Mouse (Mus musculus): Measurements from ENCODE around the gene Serpina1e. TPM values are rescaled to one million over a fixed set of nuclear protein-coding genes. Genes with fewer than 3 reads are reported as not detected.
"Not testable (repeated sequence)": the region's sequence is repeated elsewhere in the genome, so short reads cannot be mapped to it uniquely, and the experiment has no call there.

Gene Serpina1e
- polyA plus RNA-seq, 1 experiment from 2014 or later, result not detected

GRCm38 (mm10) chr12:103971080-103971479, 12.3 kb upstream of the Serpina1e start:
- Histone ChIP-seq H3K4me2 (no peak overlapping the region), H3K27me3 (ENCODE audit: control insufficient read depth, insufficient read depth, low read length) (no peaks in the 10 kb centered on the region), H3K9me3 (ENCODE audit: control insufficient read depth, low read length) (no peaks in the 10 kb centered on the region), H3K9ac (ENCODE audit: low read length) (no peak overlapping the region), H3K4me1 (ENCODE audit: control insufficient read depth, insufficient read depth, low read length) (no peaks in the 10 kb centered on the region), H3K4me3 (ENCODE audit: low read depth, low read length) (no peak overlapping the region), H3K27ac (ENCODE audit: low read depth, low read length) (no peak overlapping the region), H3K36me3 (ENCODE audit: control insufficient read depth, insufficient read depth, low read length) (no peaks in the 10 kb centered on the region)
- WGBS, result 93% methylated on average over 4 of the region's 4 CpGs
- no peak for ATAC-seq (ENCODE audit: low FRiP score)
- DNase-seq (ENCODE audit: low spot score, missing footprints), result no peak

GRCm38 (mm10) chr12:103969577-103970116, 10.9 kb upstream of the Serpina1e start:
- Histone ChIP-seq H3K4me2 (no peak overlapping the region), H3K4me1 (ENCODE audit: control insufficient read depth, insufficient read depth, low read length) (no peaks in the 10 kb centered on the region), H3K9ac (ENCODE audit: low read length) (no peak overlapping the region), H3K4me3 (ENCODE audit: low read depth, low read length) (no peak overlapping the region), H3K9me3 (ENCODE audit: control insufficient read depth, low read length) (no peaks in the 10 kb centered on the region), H3K27me3 (ENCODE audit: control insufficient read depth, insufficient read depth, low read length) (no peaks in the 10 kb centered on the region), H3K27ac (ENCODE audit: low read depth, low read length) (no peak overlapping the region), H3K36me3 (ENCODE audit: control insufficient read depth, insufficient read depth, low read length) (no peaks in the 10 kb centered on the region)
- DNase-seq (ENCODE audit: low spot score, missing footprints) (no peak), ATAC-seq (ENCODE audit: low FRiP score) (no peak)
- WGBS, result 91% methylated on average over 9 of the region's 9 CpGs

GRCm38 (mm10) chr12:103966761-103967160, 8.0 kb upstream of the Serpina1e start:
- no peak overlapping the region for H3K4me3 ChIP-seq (ENCODE audit: low read depth, low read length)
- no peak overlapping the region for H3K9ac ChIP-seq (ENCODE audit: low read length)
- H3K27me3 ChIP-seq (ENCODE audit: control insufficient read depth, insufficient read depth, low read length), result no peaks in the 10 kb centered on the region
- no peaks in the 10 kb centered on the region for H3K9me3 ChIP-seq (ENCODE audit: control insufficient read depth, low read length)
- H3K4me2 ChIP-seq, result no peak overlapping the region
- H3K27ac ChIP-seq (ENCODE audit: low read depth, low read length), result no peak overlapping the region
- no peaks in the 10 kb centered on the region for H3K4me1 ChIP-seq (ENCODE audit: control insufficient read depth, insufficient read depth, low read length)
- ATAC-seq (ENCODE audit: low FRiP score) (no peak), DNase-seq (ENCODE audit: low spot score, missing footprints) (no peak)
- WGBS, result 73% methylated on average over 3 of the region's 3 CpGs
- H3K36me3 ChIP-seq (ENCODE audit: control insufficient read depth, insufficient read depth, low read length), result no peaks in the 10 kb centered on the region

- 93% methylated on average over 4 of the region's 4 CpGs for WGBS
- no peak for ATAC-seq (ENCODE audit: low FRiP score)
- no peaks in the 10 kb centered on the region for H3K9me3 ChIP-seq (ENCODE audit: control insufficient read depth, low read length)
Observed at GRCm38 (mm10) chr12:103963288-103963687, 4.5 kb upstream of the Serpina1e start.

GRCm38 (mm10) chr12:103962860-103963259, 4.1 kb upstream of the Serpina1e start:
- Histone ChIP-seq H3K27ac (ENCODE audit: low read depth, low read length) (no peak overlapping the region), H3K4me1 (ENCODE audit: control insufficient read depth, insufficient read depth, low read length) (no peaks in the 10 kb centered on the region), H3K27me3 (ENCODE audit: control insufficient read depth, insufficient read depth, low read length) (no peaks in the 10 kb centered on the region), H3K9me3 (ENCODE audit: control insufficient read depth, low read length) (no peaks in the 10 kb centered on the region), H3K4me2 (no peak overlapping the region), H3K9ac (ENCODE audit: low read length) (no peak overlapping the region), H3K4me3 (ENCODE audit: low read depth, low read length) (no peak overlapping the region), H3K36me3 (ENCODE audit: control insufficient read depth, insufficient read depth, low read length) (no peaks in the 10 kb centered on the region)
- WGBS, result 94% methylated on average over 8 of the region's 8 CpGs
- DNase-seq (ENCODE audit: low spot score, missing footprints) (no peak), ATAC-seq (ENCODE audit: low FRiP score) (no peak)

More at GRCm38 (mm10) chr12:103963288-103963687, 4.5 kb upstream of the Serpina1e start:
- H3K27ac ChIP-seq (ENCODE audit: low read depth, low read length), result no peak overlapping the region
- H3K36me3 ChIP-seq (ENCODE audit: control insufficient read depth, insufficient read depth, low read length), result no peaks in the 10 kb centered on the region
- DNase-seq (ENCODE audit: low spot score, missing footprints), result no peak
- no peak overlapping the region for H3K4me2 ChIP-seq
- H3K27me3 ChIP-seq (ENCODE audit: control insufficient read depth, insufficient read depth, low read length), result no peaks in the 10 kb centered on the region
- H3K9ac ChIP-seq (ENCODE audit: low read length), result no peak overlapping the region
- H3K4me3 ChIP-seq (ENCODE audit: low read depth, low read length), result no peak overlapping the region
- no peaks in the 10 kb centered on the region for H3K4me1 ChIP-seq (ENCODE audit: control insufficient read depth, insufficient read depth, low read length)

- H3K4me3 ChIP-seq (ENCODE audit: low read depth, low read length), result no peak overlapping the region
- H3K27me3 ChIP-seq (ENCODE audit: control insufficient read depth, insufficient read depth, low read length), result no peaks in the 10 kb centered on the region
- no peaks in the 10 kb centered on the region for H3K36me3 ChIP-seq (ENCODE audit: control insufficient read depth, insufficient read depth, low read length)
- no peaks in the 10 kb centered on the region for H3K9me3 ChIP-seq (ENCODE audit: control insufficient read depth, low read length)
- no peak overlapping the region for H3K4me2 ChIP-seq
- DNase-seq (ENCODE audit: low spot score, missing footprints) (no peak), ATAC-seq (ENCODE audit: low FRiP score) (no peak)
- no peaks in the 10 kb centered on the region for H3K4me1 ChIP-seq (ENCODE audit: control insufficient read depth, insufficient read depth, low read length)
- 88% methylated on average over 5 of the region's 5 CpGs for WGBS
- no peak overlapping the region for H3K27ac ChIP-seq (ENCODE audit: low read depth, low read length)
- no peak overlapping the region for H3K9ac ChIP-seq (ENCODE audit: low read length)
Observed at GRCm38 (mm10) chr12:103962337-103962736, 3.6 kb upstream of the Serpina1e start.

GRCm38 (mm10) chr12:103961716-103962115, 2.9 kb upstream of the Serpina1e start:
- Histone ChIP-seq H3K9ac (ENCODE audit: low read length) (no peak overlapping the region), H3K27me3 (ENCODE audit: control insufficient read depth, insufficient read depth, low read length) (no peaks in the 10 kb centered on the region), H3K27ac (ENCODE audit: low read depth, low read length) (no peak overlapping the region), H3K4me1 (ENCODE audit: control insufficient read depth, insufficient read depth, low read length) (no peaks in the 10 kb centered on the region), H3K4me3 (ENCODE audit: low read depth, low read length) (no peak overlapping the region), H3K36me3 (ENCODE audit: control insufficient read depth, insufficient read depth, low read length) (no peaks in the 10 kb centered on the region), H3K9me3 (ENCODE audit: control insufficient read depth, low read length) (no peaks in the 10 kb centered on the region), H3K4me2 (no peak overlapping the region)
- DNase-seq (ENCODE audit: low spot score, missing footprints) (no peak), ATAC-seq (ENCODE audit: low FRiP score) (no peak)
- 94% methylated on average over 1 of the region's 1 CpGs for WGBS

GRCm38 (mm10) chr12:103956555-103956954, 2.2 kb downstream of the Serpina1e start:
- not testable (repeated sequence) for H3K27me3 ChIP-seq (ENCODE audit: control insufficient read depth, insufficient read depth, low read length); H3K4me2 ChIP-seq; H3K9me3 ChIP-seq (ENCODE audit: control insufficient read depth, low read length); ATAC-seq (ENCODE audit: low FRiP score); H3K4me1 ChIP-seq (ENCODE audit: control insufficient read depth, insufficient read depth, low read length); H3K4me3 ChIP-seq (ENCODE audit: low read depth, low read length); DNase-seq (ENCODE audit: low spot score, missing footprints); H3K27ac ChIP-seq (ENCODE audit: low read depth, low read length); H3K36me3 ChIP-seq (ENCODE audit: control insufficient read depth, insufficient read depth, low read length); H3K9ac ChIP-seq (ENCODE audit: low read length)
- WGBS, result 79% methylated on average over 2 of the region's 2 CpGs

- H3K27me3 ChIP-seq (ENCODE audit: control insufficient read depth, insufficient read depth, low read length); H3K36me3 ChIP-seq (ENCODE audit: control insufficient read depth, insufficient read depth, low read length); H3K27ac ChIP-seq (ENCODE audit: low read depth, low read length); DNase-seq (ENCODE audit: low spot score, missing footprints); H3K9ac ChIP-seq (ENCODE audit: low read length); ATAC-seq (ENCODE audit: low FRiP score); H3K4me1 ChIP-seq (ENCODE audit: control insufficient read depth, insufficient read depth, low read length); H3K4me2 ChIP-seq; H3K4me3 ChIP-seq (ENCODE audit: low read depth, low read length); H3K9me3 ChIP-seq (ENCODE audit: control insufficient read depth, low read length): not testable (repeated sequence)
- WGBS, result 84% methylated on average over 3 of the region's 3 CpGs
Observed at GRCm38 (mm10) chr12:103952972-103953371, 5.8 kb downstream of the Serpina1e start.

All from midbrain, embryonic 11.5 days (tissue).